Mouse (Mus musculus): Measurements from ENCODE around the gene Ica1l. TPM values are rescaled to one million over a fixed set of nuclear protein-coding genes. Genes with fewer than 3 reads are reported as not detected.
"Not testable (repeated sequence)": the region's sequence is repeated elsewhere in the genome, so short reads cannot be mapped to it uniquely, and the experiment has no call there.

Ica1l gene
- total RNA-seq (2021), result under 1 TPM; 0.24 to 0.30 TPM
- long read RNA-seq, experiment 1, partial matches to known transcripts, result 0 of 1 reads
- long read RNA-seq, experiment 1, other reads (novel, unspliced or antisense), result 1 of 1 reads
- long read RNA-seq, experiment 2, result 0 reads

GRCm38 (mm10) chr1:60042796-60043469, at the start of gene Ica1l:
Gene Ica1l, minus strand, starts transcription at chr1:60043184.
- peak; percentile 36 for DNase-seq (ENCODE audit: low spot score)

DNA sequence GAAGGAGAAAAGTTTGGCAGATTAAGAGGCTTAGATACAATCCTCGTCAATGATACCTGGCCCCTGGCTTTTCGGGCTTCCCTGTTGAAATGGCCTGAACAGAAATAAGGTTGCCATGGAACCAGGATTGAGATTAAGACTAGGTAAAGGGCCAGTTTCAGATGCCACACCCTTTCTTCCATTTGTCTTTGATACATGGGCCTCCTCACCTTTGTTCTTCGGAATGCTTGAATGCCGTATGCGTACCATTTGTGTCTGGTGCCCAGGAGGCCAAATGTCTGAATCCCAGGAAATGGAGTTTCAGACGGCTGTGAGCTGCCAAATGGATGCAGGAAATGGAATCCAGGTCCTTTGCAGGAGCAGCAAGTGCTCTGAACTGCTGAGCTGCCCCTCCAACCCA, 33.4 kb upstream of the Ica1l start:
- DNase-seq (ENCODE audit: low spot score), result no peak

DNA sequence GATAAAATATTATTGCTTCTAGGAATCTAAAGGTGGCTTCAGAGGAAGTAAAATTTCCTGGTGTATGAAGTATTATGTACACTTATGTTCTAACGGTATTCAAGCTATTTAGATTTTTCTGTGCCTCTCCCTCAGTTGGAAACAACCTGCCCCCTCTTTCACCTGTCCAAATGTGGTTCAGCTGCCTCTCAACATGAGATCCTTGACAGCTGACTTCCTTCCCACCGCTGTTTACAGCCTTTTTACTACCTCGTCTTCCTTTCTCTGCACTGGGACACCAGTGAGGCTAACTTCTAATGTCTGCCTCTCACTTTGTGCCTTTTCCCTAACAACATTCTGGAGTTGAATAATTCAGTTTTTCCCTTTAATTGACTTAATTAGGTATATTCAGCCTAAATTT, 32.6 kb upstream of the Ica1l start:
- DNase-seq (ENCODE audit: low spot score), result no peak

- no peak for DNase-seq (ENCODE audit: low spot score)
Measured at GRCm38 (mm10) chr1:60074935-60075334, 32.0 kb upstream of the Ica1l start.

DNA sequence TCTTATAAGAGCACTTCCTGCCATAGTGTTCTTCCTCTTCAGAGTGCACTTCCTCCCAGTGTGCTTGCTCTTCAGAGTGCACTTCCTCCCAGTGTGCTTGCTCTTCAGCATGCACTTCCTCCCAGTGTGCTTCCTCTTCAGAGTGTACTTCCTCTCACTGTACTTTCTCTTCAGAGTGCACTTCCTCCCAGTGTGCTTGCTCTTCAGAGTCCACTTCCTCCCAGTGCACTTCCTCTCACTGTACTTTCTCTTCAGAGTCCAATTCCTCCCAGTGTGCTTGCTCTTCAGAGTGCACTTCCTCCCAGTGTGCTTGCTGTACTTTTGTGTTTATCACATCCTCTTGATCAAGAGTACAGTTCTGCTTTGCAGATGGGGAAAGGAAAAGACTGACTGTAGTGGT, 27.7 kb upstream of the Ica1l start:
- DNase-seq (ENCODE audit: low spot score), result not testable (repeated sequence)

- DNase-seq (ENCODE audit: low spot score), result no peak
Measured at GRCm38 (mm10) chr1:60056310-60056709, 13.3 kb upstream of the Ica1l start.

DNA sequence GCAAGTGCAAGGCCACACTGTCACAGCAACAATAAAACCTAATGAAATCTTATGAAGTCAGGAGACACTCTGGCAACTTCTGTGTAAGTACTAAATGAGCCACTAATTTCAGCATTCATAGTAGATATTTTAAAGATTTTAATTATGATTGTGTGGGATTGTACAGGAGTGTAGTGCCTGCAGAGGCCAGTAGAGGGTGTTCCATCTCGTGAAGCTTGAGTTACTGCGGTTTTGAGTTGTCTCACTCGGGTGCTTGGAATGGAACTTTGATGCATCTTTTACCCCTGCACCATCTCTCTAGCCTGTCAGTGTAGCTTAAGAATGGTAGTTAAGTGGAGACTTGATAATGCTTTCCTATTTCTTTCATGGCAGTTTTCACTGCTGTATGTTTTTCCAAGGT, 11.7 kb upstream of the Ica1l start:
- no peak for DNase-seq (ENCODE audit: low spot score)

DNA sequence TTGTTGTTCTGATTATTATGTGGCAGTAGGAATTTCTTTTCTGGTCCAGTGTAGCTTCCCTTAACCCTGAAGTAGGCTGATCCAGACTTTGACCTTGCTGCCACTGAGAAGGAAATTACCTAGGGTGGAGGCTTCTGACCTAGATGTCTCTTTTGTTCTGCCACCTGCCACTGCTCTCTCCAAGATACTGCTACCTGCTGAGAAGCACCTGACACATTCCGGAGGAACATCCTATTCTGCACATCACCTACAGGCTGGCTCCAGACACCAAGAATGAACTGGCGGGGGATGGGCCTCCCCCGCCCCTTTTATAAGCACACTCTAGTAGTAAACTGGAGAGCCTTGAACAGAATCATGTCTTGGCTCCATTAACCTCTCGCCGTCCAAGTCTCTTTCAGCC, 4.5 kb upstream of the Ica1l start:
- not testable (repeated sequence) for DNase-seq (ENCODE audit: low spot score)

- DNase-seq (ENCODE audit: low spot score), result no peak
Measured at GRCm38 (mm10) chr1:60044595-60044994, 1.6 kb upstream of the Ica1l start.

DNA sequence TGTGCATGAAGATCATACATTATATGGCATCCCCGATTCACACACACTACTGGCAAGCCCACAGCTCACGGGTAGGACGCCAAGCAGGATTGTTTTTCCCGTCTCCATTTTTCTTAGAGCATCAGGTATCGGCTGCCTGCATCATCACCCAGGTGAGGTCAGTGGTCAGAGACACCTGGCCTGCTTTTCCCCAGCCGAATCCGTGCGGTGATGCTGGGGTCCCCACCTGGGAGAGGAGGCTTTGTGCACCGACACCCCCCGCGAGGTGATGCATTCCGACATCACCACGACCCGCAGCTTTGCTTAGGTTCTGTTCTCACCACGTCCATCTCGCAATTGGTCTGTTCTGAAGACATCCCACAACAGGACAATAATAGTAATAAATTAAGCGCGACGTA, 587 bp downstream of the Ica1l start:
- DNase-seq (ENCODE audit: low spot score), result no peak

- DNase-seq (ENCODE audit: low spot score), result no peak
Measured at GRCm38 (mm10) chr1:60035044-60035443, 7.9 kb downstream of the Ica1l start.

DNA sequence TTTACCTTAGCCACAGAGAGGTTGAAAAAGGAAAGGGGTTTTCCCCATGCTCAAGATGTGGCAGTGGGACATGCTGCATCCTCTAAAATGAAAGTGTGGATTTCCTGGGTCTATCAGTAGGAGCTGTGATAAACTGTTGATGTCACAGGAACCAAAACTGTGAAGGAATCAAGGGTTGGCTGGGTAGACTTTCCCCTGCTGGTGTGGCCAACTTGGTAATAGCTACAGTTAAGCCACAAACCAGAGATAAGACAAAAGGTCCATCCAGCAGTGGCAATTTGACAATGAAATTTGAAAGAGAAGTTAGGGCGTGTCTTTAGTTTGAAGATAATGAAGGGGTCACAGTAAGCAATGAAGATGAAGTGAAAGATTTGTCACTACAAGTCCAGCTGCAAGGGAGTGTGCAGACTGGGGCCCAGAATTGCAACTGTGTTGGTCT, 25.9 kb downstream of the Ica1l start:
- DNase-seq (ENCODE audit: low spot score), result no peak

- peak; percentile 15 for DNase-seq (ENCODE audit: low spot score)
Measured at GRCm38 (mm10) chr1:60016136-60016611, 26.8 kb downstream of the Ica1l start.

DNA sequence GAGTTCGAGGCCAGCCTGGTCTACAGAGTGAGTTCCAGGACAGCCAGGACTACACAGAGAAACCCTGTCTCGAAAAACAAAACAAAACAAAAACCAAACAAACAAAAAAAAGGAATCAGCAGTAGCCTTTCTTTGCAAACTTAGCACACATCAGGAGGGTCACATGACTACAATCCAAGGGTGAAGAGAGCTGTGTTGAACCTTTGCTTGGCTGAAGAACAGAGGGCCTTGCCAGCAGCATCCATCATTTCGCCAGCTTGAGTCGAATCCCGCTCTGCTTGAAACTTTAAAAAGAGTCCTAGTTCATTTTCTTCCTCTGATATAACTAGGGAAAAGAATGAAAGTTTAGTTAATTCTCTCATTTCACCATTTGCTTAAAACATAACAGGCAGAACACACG, 27.5 kb downstream of the Ica1l start:
- DNase-seq (ENCODE audit: low spot score), result no peak

- no peak for DNase-seq (ENCODE audit: low spot score)
Measured at GRCm38 (mm10) chr1:60013779-60014178, 29.2 kb downstream of the Ica1l start.

GRCm38 (mm10) chr1:60008743-60009142, 34.2 kb downstream of the Ica1l start:
- no peak for DNase-seq (ENCODE audit: low spot score)

GRCm38 (mm10) chr1:60007337-60007736, 35.6 kb downstream of the Ica1l start:
- no peak for DNase-seq (ENCODE audit: low spot score)

DNA sequence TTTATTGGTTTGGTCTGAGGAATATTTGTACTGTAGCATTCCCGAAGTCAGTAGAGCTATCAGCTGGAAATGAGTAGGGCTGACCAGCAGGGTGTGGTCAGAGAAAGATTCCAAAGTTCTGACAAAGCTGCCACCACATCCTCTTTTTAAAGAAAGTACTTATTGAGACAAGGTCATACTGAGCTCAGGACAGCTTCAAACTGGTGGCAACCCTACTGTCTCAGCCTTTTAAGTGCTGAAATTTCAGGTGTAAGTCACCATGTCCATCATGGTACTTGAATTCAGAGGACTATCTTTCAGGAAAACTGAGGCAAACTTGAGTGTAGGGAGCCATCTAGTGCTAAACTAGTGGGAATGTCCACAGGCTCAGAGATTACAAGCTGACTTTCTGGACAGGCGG, 42.7 kb downstream of the Ica1l start:
- peak; percentile 36 for DNase-seq (ENCODE audit: low spot score)

GRCm38 (mm10) chr1:59997352-59997751, 45.6 kb downstream of the Ica1l start:
- no peak for DNase-seq (ENCODE audit: low spot score)

DNA sequence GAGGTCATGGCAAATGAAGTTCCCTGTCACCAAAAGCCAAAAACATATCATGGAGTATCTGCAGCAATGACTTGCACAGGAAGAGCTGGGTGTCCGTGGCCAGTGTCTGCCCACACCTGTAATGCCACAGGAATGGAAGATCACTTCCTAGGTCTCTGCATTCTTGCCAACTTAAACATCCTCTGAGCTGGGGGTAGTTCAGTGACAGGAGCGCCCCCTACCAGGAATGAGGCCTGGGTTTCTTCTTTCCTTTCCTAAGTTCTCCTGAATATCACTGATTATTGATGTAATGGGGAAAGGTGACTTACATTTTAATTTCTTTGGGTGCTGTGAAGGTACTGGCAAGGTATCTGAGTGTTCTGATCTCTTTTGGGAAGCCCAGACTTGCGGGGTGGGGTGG, 47.3 kb downstream of the Ica1l start:
- no peak for DNase-seq (ENCODE audit: low spot score)

- DNase-seq (ENCODE audit: low spot score), result no peak
Measured at GRCm38 (mm10) chr1:59987399-59988040, 55.5 kb downstream of the Ica1l start.

DNA sequence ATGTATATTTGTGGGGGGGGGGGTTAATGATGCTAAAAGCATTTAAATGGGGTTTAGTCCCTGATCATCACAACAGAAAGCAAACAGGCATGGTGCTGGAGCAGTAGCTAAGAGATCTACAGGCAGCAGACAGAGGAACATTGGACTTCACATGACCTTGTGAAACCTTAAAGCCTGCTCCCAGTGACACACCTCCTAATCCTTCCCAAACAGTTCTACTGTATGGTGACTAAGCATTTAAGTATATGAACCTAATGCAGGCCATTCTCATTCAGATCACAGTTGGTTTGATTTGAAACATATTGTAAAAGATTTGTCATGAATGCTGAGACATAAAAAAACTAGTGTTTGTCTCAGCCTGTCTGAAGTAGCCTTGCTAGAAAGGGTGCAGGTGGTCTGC, 56.4 kb downstream of the Ica1l start:
- no peak for DNase-seq (ENCODE audit: low spot score)

GRCm38 (mm10) chr1:59967291-59967690, 75.7 kb downstream of the Ica1l start:
- DNase-seq (ENCODE audit: low spot score), result peak; percentile 13
